Mouse (Mus musculus) small intestine, adult 2 months (tissue): ENCODE measurements around the gene Olfr1158. TPM values are rescaled to one million over a fixed set of nuclear protein-coding genes. Genes with fewer than 3 reads are reported as not detected.
"Not testable (repeated sequence)": the region's sequence is repeated elsewhere in the genome, so short reads cannot be mapped to it uniquely, and the experiment has no call there.

Experiments used
- H3K27ac ChIP-seq: fragments of 200-500 bp; 2 replicates; pipeline ENCODE4 v1.5.1; 2012; ENCODE audit warnings: low read depth, low read length, control low read depth, inconsistent platforms; ENCODE audit not compliant: insufficient read depth
- H3K27me3 ChIP-seq: fragments of 200-500 bp; 2 replicates; pipeline ENCODE4 v1.6.1; 2012; ENCODE audit warnings: mild to moderate bottlenecking, moderate library complexity, low read length, inconsistent platforms; ENCODE audit not compliant: control insufficient read depth, insufficient read depth
- H3K36me3 ChIP-seq: fragments of 200-500 bp; 2 replicates; pipeline ENCODE4 v1.6.1; 2012; ENCODE audit warnings: mild to moderate bottlenecking, low read length, control low read depth, inconsistent platforms; ENCODE audit not compliant: control insufficient read depth, insufficient read depth
- H3K4me1 ChIP-seq: fragments of 200-500 bp; 2 replicates; pipeline ENCODE4 v1.6.1; 2012; ENCODE audit warnings: low read length, inconsistent platforms, mixed read lengths; ENCODE audit not compliant: control insufficient read depth, insufficient read depth, insufficient read length
- H3K4me3 ChIP-seq: fragments of 200-500 bp; 2 replicates; pipeline ENCODE4 v1.5.1; 2012; ENCODE audit warnings: low read depth, mild to moderate bottlenecking, control low read depth, inconsistent platforms, low read length, moderate library complexity
- CTCF ChIP-seq: fragments of 200-500 bp; IDR thresholded peaks from 2 replicates; pipeline ENCODE4 v1.5.1; 2012; ENCODE audit warnings: low read depth, mild to moderate bottlenecking, control low read depth, inconsistent platforms, low read length, moderate library complexity, mixed read lengths; ENCODE audit not compliant: insufficient replicate concordance, insufficient read length; ENCODE audit errors: extremely low read depth
- POLR2A ChIP-seq: fragments of 200-500 bp; IDR thresholded peaks from 2 replicates; pipeline ENCODE4 v1.6.1; 2012; ENCODE audit warnings: low read depth, mild to moderate bottlenecking, control low read depth, inconsistent platforms, low read length, moderate library complexity
- whole genome bisulfite sequencing: fragments of 180-500 bp; shearing (Covaris S2); methylation state at CpG from one replicate; pipeline ENCODE4 v1.1.7; 2018; 5-methylcytosine and 5-hydroxymethylcytosine counted together
- polyA plus RNA-seq: library from polyadenylated mRNA; depleted of rRNA; stranded (reverse); fragments of >200 nt; gene quantifications from 2 replicates; pipeline ENCODE4 v1.2.3, GENCODE M21; 2012; rRNA removed

Gene Olfr1158
- polyA plus RNA-seq: not detected in 2 replicates

- TF ChIP-seq POLR2A (no peak), CTCF (no peak)
- H3K27me3 ChIP-seq: no peaks in the 10 kb centered on the region
These were observed at the start of gene Olfr1158 for GRCm38 (mm10) chr2:87989813-87990212. Gene Olfr1158, plus strand, starts transcription at chr2:87990113.

GRCm38 (mm10) chr2:87945037-87945436 lies 44.9 kb upstream of the Olfr1158 start, which contains the start of gene Olfr1155:
Gene Olfr1155, minus strand, starts transcription at chr2:87945137.
- TF ChIP-seq POLR2A (no peak), CTCF (no peak)
- Histone ChIP-seq H3K4me1 (no peaks in the 10 kb centered on the region), H3K4me3 (no peak within 1 kb of the TSS), H3K27ac (no peak within 1 kb of the TSS), H3K36me3 (no peaks in the 10 kb centered on the region), H3K27me3 (no peaks in the 10 kb centered on the region)
- WGBS: 96% methylated on average over 1 of the region's 1 CpGs

More at GRCm38 (mm10) chr2:87989813-87990212, at the start of gene Olfr1158:
- Histone ChIP-seq H3K27ac (no peak within 1 kb of the TSS), H3K36me3 (no peaks in the 10 kb centered on the region), H3K4me1 (no peaks in the 10 kb centered on the region), H3K4me3 (no peak within 1 kb of the TSS)

- H3K4me1 ChIP-seq: no peaks in the 10 kb centered on the region
- no peaks in the 10 kb centered on the region for H3K36me3 ChIP-seq
- no peak within 1 kb of the TSS for H3K4me3 ChIP-seq
- TF ChIP-seq CTCF (no peak), POLR2A (no peak)
- no peak within 1 kb of the TSS for H3K27ac ChIP-seq
- no peaks in the 10 kb centered on the region for H3K27me3 ChIP-seq
These were observed 36.9 kb upstream of the Olfr1158 start, which contains the start of gene Olfr1156 for GRCm38 (mm10) chr2:87953000-87953399. Gene Olfr1156, minus strand, starts transcription at chr2:87953100.

GRCm38 (mm10) chr2:87968199-87968598 lies 21.7 kb upstream of the Olfr1158 start, which contains the start of gene Olfr1157:
Gene Olfr1157, minus strand, starts transcription at chr2:87968299.
- Histone ChIP-seq H3K36me3 (no peaks in the 10 kb centered on the region), H3K27me3 (no peaks in the 10 kb centered on the region), H3K27ac (no peak within 1 kb of the TSS), H3K4me3 (no peak within 1 kb of the TSS), H3K4me1 (no peaks in the 10 kb centered on the region)
- 96% methylated on average over 4 of the region's 4 CpGs for WGBS
- TF ChIP-seq POLR2A: no peak
- TF ChIP-seq CTCF: no peak

- Histone ChIP-seq H3K4me3 (no peak within 1 kb of the TSS), H3K27ac (no peak within 1 kb of the TSS), H3K27me3 (no peaks in the 10 kb centered on the region), H3K36me3 (no peaks in the 10 kb centered on the region), H3K4me1 (no peaks in the 10 kb centered on the region)
- TF ChIP-seq CTCF (no peak), POLR2A (no peak)
- WGBS: 72% methylated on average over 3 of the region's 3 CpGs
These were observed 15.3 kb upstream of the Olfr1158 start, which contains the start of gene Olfr74 for GRCm38 (mm10) chr2:87974563-87974962. Gene Olfr74, minus strand, starts transcription at chr2:87974663.

- no peaks in the 10 kb centered on the region for H3K36me3 ChIP-seq
- no peak within 1 kb of the TSS for H3K4me3 ChIP-seq
- H3K27me3 ChIP-seq: no peaks in the 10 kb centered on the region
- H3K4me1 ChIP-seq: no peaks in the 10 kb centered on the region
- TF ChIP-seq POLR2A (no peak), CTCF (no peak)
- H3K27ac ChIP-seq: no peak within 1 kb of the TSS
These were observed 17.8 kb downstream of the Olfr1158 start, which contains the start of gene Olfr1160 for GRCm38 (mm10) chr2:88007515-88008318. Gene Olfr1160, minus strand, starts transcription at chr2:88008268.

GRCm38 (mm10) chr2:88022474-88022873 lies 32.6 kb downstream of the Olfr1158 start, which contains the start of gene Olfr1161:
Gene Olfr1161, plus strand, starts transcription at chr2:88022774.
- H3K27ac ChIP-seq, H3K36me3 ChIP-seq, H3K4me3 ChIP-seq, H3K27me3 ChIP-seq, H3K4me1 ChIP-seq: not testable (repeated sequence)
- WGBS: 70% methylated on average over 1 of the region's 1 CpGs
